Mouse (Mus musculus): ENCODE measurements around the gene Nckap5.

Gene Nckap5

GRCm38 (mm10) chr1:126766971-126767370, 63.6 kb downstream of the Nckap5 start:
- in situ Hi-C loops (cut with MboI, MseI): loop anchor here (25.0 kb wide), 1 partner anchor 645 kb away; no protein-coding TSS in a partner anchor

- in situ Hi-C loops (cut with MboI, MseI): loop anchor here (25.0 kb wide), 1 partner anchor 647 kb away; no protein-coding TSS in a partner anchor
These were observed 65.0 kb downstream of the Nckap5 start for GRCm38 (mm10) chr1:126765506-126766170.

GRCm38 (mm10) chr1:126764201-126764600, 66.4 kb downstream of the Nckap5 start:
- in situ Hi-C loops (cut with MboI, MseI): loop anchor here (25.0 kb wide), 1 partner anchor 648 kb away; no protein-coding TSS in a partner anchor

- in situ Hi-C loops (cut with MboI, MseI): loop anchor here (25.0 kb wide), 1 partner anchor 649 kb away; no protein-coding TSS in a partner anchor
These were observed 67.4 kb downstream of the Nckap5 start for GRCm38 (mm10) chr1:126763192-126763591.

- in situ Hi-C loops (cut with MboI, MseI): loop anchor here (25.0 kb wide), 1 partner anchor 652 kb away; no protein-coding TSS in a partner anchor
These were observed 70.2 kb downstream of the Nckap5 start for GRCm38 (mm10) chr1:126760386-126760785.

GRCm38 (mm10) chr1:126755682-126756081, 74.9 kb downstream of the Nckap5 start:
- in situ Hi-C loops (cut with MboI, MseI): loop anchor here (25.0 kb wide), 1 partner anchor 657 kb away; no protein-coding TSS in a partner anchor

- in situ Hi-C loops (cut with MboI, MseI): loop anchor here (25.0 kb wide), 1 partner anchor 659 kb away; no protein-coding TSS in a partner anchor
These were observed 77.0 kb downstream of the Nckap5 start for GRCm38 (mm10) chr1:126753611-126754010.

- in situ Hi-C loops (cut with MboI, MseI): loop anchor here (25.0 kb wide), 1 partner anchor 660 kb away; no protein-coding TSS in a partner anchor
These were observed 78.2 kb downstream of the Nckap5 start for GRCm38 (mm10) chr1:126752247-126753037.

GRCm38 (mm10) chr1:126751137-126751536, 79.5 kb downstream of the Nckap5 start:
- in situ Hi-C loops (cut with MboI, MseI): loop anchor here (25.0 kb wide), 1 partner anchor 661 kb away; no protein-coding TSS in a partner anchor

GRCm38 (mm10) chr1:126750156-126750555, 80.4 kb downstream of the Nckap5 start:
- in situ Hi-C loops (cut with MboI, MseI): loop anchor here (25.0 kb wide), 1 partner anchor 662 kb away; no protein-coding TSS in a partner anchor

GRCm38 (mm10) chr1:126747914-126748313, 82.7 kb downstream of the Nckap5 start:
- in situ Hi-C loops (cut with MboI, MseI): loop anchor here (5.0 kb wide), 1 partner anchor 64 kb away; no protein-coding TSS in a partner anchor

- in situ Hi-C loops (cut with MboI, MseI): loop anchor here (5.0 kb wide), 1 partner anchor 67 kb away; no protein-coding TSS in a partner anchor
These were observed 85.0 kb downstream of the Nckap5 start for GRCm38 (mm10) chr1:126745482-126746136.

- in situ Hi-C loops (cut with MboI, MseI): loop anchor here (5.0 kb wide), 1 partner anchor 68 kb away; no protein-coding TSS in a partner anchor
These were observed 85.8 kb downstream of the Nckap5 start for GRCm38 (mm10) chr1:126744631-126745305.

- in situ Hi-C loops (cut with MboI, MseI): no loop called here
These were observed 92.3 kb downstream of the Nckap5 start for GRCm38 (mm10) chr1:126738291-126738640.

- in situ Hi-C loops (cut with MboI, MseI): no loop called here
These were observed 92.9 kb downstream of the Nckap5 start for GRCm38 (mm10) chr1:126737554-126738290.

- in situ Hi-C loops (cut with MboI, MseI): no loop called here
These were observed 98.9 kb downstream of the Nckap5 start for GRCm38 (mm10) chr1:126731691-126732090.

- in situ Hi-C loops (cut with MboI, MseI): loop anchor here (10.0 kb wide), 1 partner anchor 88 kb away; no protein-coding TSS in a partner anchor
These were observed 104.1 kb downstream of the Nckap5 start for GRCm38 (mm10) chr1:126726400-126727055.

GRCm38 (mm10) chr1:126725628-126726367, 104.8 kb downstream of the Nckap5 start:
- in situ Hi-C loops (cut with MboI, MseI): loop anchor here (10.0 kb wide), 1 partner anchor 89 kb away; no protein-coding TSS in a partner anchor

- in situ Hi-C loops (cut with MboI, MseI): loop anchor here (10.0 kb wide), 1 partner anchor 93 kb away; no protein-coding TSS in a partner anchor
These were observed 108.7 kb downstream of the Nckap5 start for GRCm38 (mm10) chr1:126721917-126722316.
